Mouse (Mus musculus): ENCODE data around the gene Syap1. TPM values are rescaled to one million over a fixed set of nuclear protein-coding genes. Genes with fewer than 3 reads are reported as not detected.
"Not testable (repeated sequence)": the region's sequence is repeated elsewhere in the genome, so short reads cannot be mapped to it uniquely, and the experiment has no call there.

The Syap1 gene
- 76.5 and 85.3 TPM in 2 replicates for total RNA-seq (2021)
- long read RNA-seq, experiment 1, transcript Syap1-201 (9 exons, 2,087 nt) = major isoform, 88 of 99 reads
- long read RNA-seq, experiment 1, partial matches to known transcripts = 1 of 99 reads
- long read RNA-seq, experiment 1, other reads (novel, unspliced or antisense) = 10 of 99 reads
- long read RNA-seq, experiment 2, transcript Syap1-201 (9 exons, 2,087 nt) = major isoform, 41 of 46 reads
- long read RNA-seq, experiment 2, partial matches to known transcripts = 1 of 46 reads
- long read RNA-seq, experiment 2, other reads (novel, unspliced or antisense) = 4 of 46 reads

DNA sequence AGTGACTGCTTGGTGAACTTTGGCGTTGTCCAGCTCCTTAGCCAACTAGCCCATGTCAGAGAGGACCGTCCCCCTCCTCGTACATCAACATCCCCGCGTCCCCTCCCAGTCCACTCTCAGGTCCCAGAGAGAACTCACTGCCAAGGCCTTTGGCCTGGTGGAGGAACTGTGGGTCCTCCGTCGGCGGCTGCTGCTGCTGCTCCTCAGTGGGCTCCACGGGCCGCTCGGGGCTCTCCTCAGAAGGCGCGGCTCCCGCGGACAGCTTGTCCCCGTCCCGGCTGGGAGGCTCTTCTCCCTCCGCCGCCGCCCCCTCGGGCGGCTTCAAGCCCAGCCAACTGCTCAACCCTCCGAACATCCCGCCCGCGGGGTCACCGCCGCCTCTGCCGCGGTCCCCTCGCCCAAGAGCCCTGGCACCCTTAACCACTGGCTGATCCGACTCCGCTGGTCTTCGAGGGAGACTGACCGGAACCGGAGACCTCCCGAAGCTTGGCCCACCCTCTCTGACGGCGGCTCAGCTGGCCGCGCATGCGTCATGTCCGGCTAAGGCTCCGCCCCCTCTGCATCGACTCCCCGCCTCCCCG is at the start of gene Syap1:
Gene Syap1, minus strand, starts transcription at position 517 of the 581 bp plus-strand sequence.
- DNase-seq = peak; percentile 91

DNA sequence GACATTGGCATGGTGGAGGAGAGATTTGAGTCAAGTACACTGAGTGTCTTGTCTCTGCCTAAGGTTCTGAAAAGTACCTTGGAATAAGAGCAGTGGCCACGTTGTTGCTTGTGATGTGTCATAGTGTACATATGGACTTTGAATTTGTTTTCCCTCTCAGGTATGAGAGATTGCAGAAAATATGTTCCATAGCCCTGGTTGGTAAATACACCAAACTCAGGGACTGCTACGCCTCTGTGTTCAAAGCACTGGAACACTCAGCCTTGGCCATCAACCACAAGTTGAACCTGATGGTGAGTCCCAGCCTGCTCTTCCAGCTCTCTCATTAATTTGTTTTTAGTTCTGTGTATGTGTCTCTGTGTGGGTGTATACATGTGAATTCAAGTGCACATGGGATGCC is 43.2 kb upstream of the Syap1 start:
- no peak for DNase-seq

DNA sequence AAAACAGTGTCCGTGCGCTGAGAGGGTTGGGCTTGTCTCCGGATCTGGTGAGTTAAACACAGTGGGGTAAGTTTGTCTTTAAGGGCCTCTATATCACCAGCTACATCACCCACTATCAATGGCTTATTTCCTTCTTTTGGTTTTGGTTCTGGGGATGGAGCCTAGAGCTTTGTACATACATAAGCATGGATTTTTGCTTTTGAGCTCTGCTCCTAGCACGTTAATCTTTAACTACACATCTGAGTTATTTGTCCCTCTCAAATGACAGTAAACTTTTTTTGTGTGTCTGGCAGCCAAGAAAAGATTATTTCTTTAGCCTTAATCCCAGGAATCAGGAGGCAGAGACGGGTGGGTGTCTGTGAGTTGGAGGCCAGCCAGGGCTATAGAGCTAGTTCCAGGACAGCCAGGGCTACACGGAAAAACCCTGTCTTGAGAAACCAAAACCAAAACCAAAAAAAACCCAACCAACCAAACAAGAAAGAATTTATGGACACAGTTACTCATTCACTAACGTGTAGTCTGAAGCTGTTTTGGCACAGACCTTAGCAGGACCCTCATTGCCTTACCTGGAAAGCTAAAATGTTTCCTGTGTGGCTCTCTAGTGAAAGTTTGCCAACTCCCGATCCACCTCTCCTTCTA is 33.4 kb upstream of the Syap1 start:
- no peak for DNase-seq

DNA sequence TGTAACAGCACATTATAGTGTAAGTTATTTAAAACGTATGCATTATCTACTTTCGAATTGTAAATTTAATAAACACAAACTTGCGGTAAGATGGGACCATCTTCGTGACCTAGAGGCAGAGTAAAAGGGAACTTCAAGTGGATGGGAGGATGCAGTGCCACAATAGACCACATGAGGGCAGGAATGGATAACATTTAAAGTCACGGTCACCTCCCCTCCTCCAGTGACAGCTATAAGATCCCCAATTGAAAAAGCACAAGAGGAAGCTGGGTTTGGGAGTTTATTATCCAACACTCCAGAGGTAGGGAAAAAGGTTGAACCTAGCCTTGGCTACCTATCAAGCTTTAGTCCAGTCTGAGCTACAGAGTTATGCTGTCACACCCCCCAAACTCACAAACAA is 27.4 kb upstream of the Syap1 start:
- DNase-seq = peak; percentile 63

DNA sequence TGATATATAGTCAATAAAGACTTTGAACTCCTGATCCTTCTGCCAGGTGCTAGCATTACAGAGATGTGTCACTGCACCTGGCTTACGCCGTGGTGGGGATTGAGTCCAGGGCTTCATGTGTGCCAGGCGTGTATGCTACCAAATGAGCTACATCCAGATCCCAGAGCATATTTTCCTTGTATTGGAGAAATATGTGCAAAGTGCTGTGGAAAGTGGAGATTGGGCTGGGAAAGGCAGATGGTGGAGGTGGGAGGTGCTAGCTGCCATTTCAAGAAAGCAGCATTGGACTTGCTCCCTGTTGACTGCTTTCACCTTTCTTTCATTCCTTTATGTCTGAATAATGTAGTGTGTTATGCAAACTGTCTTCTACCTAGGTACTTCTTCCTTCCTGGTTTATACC is 25.4 kb upstream of the Syap1 start:
- no peak for DNase-seq

DNA sequence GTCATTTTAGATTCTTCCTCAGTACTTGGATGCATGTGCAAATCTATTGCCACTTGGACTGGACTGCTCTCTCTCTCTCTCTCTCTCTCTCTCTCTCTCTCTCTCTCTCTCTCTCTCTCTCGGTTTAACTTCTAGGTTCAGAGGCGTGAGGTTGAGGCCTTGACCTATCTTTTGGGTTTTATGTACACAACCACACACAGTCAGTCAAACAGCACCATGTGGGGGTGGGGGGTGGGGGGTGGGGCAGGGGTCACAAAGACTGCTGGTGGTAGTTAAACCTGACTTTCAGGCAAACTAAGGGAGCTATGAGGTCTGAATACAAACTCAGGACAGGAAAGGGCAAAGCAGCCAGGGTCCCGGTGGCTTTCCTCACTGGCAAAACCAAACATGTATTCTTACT is 19.3 kb upstream of the Syap1 start:
- DNase-seq = no peak

DNA sequence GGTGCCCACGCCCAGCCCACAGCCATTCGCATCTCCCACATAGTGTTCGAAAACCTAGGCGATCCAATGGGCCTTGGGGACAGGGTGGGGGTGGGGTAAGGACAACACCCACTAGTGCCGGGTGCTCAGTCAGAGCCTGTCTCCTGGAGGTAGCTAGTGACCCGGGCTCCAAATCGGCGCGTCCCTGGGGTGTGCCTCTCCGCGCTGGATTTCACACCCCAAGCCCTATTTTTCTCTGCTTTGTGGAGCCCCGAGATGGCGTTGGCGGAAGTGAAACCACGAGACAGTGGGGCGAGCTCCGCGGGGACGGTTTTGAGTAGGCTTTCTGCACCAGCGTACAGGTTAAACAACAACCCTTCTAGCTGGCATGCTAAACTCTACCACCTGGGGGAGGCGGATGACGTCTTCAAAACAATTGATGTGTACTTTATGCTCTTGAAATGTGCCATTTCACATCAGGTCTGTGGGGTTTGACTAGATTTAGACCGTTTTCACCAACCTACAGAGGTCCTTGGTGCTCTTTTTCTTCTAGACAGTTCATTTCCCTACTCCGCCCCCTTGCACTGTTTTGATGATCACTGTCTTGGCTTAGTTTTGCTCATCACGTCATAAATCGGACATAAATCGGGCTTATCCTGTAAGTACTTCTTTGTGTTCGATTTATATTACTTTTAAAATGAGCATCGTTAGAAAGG is 13.9 kb upstream of the Syap1 start:
- DNase-seq = peak; percentile 50

DNA sequence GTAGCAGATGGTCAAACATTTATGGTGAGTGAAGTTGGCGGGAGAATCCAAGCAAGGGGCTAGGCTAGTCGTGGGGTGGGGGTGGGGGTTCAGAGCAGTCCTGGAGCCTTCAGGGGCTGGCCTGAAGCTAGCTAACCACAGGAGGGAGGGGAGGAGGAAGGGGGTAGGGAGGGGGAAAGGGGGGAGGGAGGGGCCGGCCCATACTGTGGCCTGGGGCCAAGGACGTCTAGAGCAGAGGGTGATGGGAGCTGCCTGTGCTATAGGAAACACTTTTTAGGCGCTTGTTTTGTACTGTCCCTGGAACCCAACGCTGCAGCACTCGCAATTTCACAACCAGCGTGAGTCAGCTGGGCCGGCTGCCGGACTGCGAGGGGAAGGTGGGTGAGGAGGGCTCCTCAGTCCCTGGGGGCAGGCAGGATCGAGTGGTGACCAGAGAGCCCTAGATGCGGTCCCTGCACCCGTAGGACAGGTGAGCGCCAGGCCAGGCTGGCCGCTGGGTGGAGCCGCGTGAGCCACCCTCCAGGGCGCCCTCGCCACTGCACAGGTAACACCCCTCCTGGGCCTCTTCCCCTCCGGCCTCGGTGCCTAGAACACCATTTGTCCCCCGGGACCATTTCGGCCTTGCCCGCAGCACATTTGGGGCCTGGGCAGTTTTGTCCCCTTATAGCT is 13.3 kb upstream of the Syap1 start:
- peak; percentile 78 for DNase-seq

DNA sequence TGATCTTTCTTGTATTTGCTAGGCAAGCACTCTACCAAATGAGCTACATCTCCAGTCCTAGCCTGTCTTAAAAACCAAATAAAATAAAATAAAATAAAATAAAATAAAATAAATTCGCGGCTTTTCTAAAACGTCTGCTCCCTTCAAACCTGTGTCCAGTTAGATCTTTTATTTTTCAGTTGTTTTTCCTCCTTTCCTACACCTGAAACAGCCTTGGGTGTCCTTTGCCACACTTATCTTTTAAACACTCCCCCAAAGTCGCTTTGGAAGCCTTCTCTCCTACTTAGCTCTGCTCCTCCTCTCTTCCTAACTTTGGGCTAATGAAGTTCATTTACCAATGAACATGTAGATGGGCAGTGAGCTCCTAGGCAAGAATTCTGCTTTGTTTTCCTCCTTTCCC is 12.7 kb upstream of the Syap1 start, which contains the start of gene Ctps2:
Gene Ctps2, plus strand, starts transcription at position 301 of the 400 bp plus-strand sequence.
- no peak for DNase-seq

DNA sequence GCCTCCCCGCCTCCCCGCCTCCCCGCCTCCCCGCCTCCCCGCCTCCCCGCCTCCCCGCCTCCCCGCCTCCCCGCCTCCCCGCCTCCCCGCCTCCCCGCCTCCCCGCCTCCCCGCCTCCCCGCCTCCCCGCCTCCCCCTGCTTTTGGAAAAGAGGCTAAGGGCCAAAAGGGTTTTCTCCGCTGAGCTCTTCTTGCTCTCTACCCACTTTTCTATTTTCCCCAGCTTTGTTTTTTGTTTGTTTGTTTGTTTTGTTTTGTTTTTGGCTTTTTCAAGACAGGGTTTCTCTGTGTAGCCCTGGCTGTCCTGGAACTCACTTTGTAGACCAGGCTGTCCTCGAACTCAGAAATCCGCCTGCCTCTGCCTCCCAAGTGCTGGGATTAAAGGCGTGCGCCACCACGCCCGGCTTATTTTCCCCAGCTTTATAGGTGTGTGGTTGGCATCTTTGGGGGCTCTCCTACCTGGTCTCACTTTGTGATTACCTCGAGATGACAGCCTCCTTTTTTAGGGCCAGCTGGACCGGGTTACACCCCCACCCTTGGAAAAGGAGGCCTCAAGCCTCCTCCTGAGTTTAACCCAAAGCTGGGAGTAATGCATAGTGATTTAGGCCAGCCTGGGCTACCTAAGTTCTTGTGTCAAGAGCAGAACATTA is 452 bp upstream of the Syap1 start:
- DNase-seq = not testable (repeated sequence)

DNA sequence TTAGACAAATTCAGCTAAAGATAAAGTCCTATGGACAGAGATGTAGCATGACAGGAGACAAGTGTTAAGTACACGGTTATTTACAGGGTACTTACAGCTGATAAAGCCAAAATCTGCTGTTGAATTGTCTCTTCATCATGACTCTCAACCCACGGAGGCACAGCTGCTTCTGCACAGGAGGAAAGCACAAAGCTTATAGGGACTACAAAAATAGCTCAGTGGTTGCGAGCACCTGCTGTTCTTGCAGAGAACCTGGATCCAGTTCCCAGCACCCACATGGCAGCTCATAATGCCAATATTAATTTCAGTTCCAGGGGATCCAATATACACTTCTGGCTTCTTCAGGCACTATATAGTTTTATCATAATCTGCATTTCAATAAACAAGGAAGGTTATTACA is 10.0 kb downstream of the Syap1 start:
- no peak for DNase-seq

DNA sequence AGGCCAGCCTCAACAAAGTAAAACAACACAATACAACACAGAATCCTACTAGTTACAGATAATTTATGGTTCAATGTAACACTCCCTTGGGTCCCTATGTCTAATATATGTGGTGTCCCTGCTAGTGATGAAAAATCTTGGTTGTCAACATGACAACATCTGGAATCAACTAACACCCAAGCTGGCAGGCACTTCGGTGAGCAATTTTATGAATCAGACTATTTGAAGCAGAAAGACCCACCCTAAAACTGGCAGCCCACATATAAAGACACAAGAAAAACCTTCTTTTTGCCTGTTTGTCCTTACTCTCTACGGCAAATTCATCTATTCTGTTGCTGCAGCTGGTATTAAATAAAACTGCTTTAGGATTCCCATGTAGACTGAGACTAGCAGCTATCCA is 14.5 kb downstream of the Syap1 start:
- DNase-seq = no peak

DNA sequence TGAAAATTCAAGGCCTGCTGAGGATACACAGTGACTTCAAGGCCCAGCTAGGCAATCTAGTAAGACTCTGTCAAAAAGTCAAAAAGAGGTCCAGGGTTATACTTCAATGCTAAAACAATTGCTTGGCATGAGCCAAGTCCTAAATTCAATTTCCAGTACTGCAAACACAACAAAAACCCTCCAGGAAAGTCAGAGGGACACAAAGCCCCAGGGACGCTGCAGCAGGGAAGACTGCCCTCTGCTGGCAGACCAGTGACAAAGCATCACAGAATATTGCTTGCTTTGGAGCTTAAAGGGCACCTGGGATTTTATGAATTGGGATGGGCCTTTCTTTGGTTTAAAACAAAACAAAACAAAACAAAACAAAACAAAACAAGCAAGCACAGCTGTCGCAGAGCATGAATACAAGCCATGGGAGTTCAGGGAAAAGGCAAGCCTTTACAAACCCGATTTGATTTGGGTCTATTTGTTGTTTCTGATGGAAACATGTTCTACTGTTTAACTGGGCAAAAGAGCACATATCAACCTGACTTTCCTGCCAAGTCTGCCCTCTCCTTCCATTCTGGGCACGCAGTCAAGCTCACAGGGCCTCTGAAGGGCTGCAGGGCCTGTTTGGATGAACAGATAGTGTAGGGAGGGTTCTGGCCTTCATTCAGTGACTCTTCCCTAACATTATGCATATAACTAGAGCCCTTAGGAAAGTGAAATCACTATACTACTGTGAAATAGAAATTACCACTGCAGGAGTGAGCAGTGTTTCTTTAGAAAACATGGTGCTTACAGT is 16.3 kb downstream of the Syap1 start:
- DNase-seq = peak; percentile 54

DNA sequence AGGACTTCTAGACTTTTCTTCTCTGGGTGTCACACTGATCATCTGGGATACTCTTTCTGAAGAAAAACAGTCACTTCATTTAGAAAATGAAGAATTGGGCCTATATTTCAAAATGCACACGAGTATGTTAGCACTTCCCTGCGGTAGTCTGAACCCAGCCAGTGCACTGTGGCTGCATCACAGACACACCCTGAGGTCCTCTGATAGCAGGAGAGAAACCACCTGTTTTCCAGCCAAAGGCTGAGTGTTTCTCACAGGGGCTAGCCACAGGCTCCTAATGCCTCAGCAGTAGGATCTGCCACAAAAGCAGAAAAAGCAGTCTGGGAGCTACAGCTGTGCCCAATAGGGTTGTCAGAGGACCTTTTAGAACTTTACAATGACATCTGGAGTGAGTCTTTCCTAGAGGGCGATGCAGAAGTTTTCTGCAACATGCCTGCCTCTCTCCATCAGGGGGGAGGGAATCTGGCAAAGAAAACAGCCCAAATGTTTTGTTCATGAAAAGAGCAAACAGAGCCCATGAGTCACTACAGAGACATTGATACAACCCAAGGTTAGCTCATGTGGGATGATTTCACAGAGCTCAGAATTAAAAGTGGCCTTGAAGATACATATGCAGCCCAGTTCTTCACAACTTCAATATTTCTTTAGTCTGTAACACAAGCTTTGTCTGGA is 19.8 kb downstream of the Syap1 start:
- peak; percentile 38 for DNase-seq

DNA sequence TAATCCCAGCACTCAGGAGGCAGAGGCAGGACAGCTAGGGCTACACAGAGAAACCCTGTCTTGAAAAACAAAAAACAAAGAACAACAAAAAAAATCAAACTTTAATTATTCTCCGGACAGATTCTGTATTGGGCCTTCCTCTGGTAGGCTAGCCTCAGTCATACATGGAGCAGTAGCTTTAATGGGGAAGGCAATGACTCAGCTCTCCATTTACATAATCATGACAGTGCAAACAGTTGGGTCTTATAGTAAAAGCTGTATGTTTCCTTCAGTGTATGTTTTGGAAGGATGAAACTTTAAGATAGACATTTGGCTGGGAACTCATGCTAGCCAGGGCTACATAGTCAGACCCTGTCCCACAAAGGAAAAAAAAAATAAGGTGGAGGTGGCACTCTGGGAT is 39.6 kb downstream of the Syap1 start:
- DNase-seq = no peak

DNA sequence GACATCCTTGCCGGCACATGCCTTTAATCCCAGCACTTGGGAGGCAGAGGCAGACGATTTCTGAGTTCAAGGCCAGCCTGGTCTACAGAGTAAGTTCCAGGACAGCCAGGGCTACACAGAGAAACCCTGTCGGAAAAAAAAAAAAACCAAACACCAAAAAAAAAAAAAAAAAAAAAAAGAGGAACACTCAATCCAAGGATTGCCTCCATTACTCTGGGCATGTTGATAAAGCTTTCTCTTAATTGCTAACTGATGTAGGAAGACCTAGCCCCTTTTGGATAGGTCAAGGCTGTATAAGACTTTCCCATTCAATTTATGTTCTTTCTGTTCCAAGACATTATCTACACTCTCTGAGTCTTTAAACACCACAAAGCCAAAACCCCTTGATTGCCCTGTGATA is 42.7 kb downstream of the Syap1 start:
- no peak for DNase-seq

DNA sequence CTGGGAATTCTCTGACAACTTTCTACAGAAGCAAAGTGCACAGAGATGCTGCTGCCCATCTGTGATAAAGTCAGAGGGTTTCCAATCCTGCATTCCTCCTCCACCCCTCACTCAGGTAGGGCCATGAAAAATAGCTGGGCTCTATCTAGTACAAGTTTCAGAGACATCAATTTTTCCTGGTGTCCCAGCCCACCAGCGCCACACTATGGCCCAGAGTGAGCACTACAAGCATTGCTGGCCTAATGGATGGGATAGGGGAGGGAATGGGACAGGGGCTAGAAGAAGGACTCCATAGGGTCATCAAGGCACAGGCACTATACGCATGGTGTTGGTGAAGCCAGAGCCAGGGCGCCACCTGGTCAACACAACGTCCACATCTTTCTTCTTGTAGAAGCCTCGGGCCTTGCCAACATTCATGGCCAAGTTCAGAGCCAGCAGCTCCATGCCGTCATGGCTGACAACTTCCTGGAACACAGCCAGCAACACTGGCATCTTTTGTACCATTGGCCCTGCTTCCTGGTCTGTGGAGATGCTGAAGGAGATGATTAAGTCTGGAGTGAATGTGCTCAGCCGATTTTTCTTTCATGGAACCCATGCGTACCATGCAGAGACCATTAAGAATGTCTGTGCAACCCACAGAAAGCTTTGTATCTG is 43.7 kb downstream of the Syap1 start:
- DNase-seq = peak; percentile 24

DNA sequence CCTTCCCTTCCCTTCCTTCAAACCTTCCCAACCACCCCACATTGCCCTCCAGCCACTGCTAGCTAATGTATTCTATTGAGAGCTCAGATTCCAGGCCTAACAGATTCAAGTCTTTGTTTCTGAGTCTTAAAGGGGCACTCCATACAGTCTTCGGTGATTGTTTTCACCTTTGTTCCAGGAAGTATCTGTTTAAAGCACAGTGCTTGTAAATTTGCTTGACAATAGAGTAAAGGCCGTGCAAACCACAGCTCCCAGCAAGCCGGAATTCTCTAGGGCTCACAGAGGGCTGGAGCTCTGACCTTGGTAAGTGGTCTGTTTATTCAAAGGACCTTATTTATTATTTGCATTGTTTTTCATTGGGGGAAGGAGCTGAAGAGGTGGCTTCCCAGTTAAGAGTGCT is 56.1 kb downstream of the Syap1 start:
- DNase-seq = no peak

DNA sequence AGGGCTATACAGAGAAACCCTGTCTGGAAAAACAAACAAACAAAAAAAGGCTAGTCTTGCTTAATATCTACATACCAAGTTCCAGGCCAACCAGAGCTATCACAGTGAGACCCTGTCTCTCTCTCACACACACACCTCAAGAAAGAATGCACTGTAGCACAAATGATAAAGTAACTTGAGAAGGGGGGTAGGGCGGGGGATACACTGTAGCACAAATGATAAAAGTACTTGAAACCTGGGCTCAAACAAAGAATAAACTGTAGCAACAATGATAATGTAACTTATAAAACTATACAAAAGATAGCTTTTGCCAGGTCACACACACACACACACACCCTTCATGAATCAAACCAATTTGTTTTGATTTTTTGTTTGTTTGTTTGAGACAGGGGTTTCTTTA is 56.7 kb downstream of the Syap1 start:
- DNase-seq = no peak

DNA sequence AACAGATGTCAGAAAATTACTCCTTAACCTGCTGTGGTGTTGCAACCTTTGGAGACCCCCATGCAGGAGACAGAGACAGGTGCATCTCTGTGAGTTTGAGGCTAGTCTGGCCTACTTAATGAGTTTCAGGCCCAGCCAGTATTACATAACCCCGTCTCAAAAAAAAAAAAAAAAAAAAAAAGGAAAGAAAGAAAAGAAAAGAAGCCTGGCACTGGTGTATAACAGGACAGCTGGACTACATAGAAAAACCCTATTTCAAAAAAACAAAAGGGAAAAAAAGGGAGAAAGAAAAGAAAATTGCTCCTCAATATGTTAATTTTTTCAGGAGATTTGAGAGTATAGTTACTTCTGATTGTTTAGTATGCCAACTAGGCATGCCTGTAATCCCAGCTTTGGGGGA is 57.2 kb downstream of the Syap1 start:
- DNase-seq = no peak
